Mouse (Mus musculus) CH12F3 (cell line): Measurements from ENCODE around the gene Btbd35f14.
"Not testable (repeated sequence)": the region's sequence is repeated elsewhere in the genome, so short reads cannot be mapped to it uniquely, and the experiment has no call there.

Experiments used
- in situ Hi-C: fragments of 300-500 bp; cut with MboI; formaldehyde crosslinking; loops from 2 replicates; pipeline ENCODE4 v1.14.3; 2020; ENCODE audit warnings: low sequenced_read_pairs

The Btbd35f14 gene

DNA sequence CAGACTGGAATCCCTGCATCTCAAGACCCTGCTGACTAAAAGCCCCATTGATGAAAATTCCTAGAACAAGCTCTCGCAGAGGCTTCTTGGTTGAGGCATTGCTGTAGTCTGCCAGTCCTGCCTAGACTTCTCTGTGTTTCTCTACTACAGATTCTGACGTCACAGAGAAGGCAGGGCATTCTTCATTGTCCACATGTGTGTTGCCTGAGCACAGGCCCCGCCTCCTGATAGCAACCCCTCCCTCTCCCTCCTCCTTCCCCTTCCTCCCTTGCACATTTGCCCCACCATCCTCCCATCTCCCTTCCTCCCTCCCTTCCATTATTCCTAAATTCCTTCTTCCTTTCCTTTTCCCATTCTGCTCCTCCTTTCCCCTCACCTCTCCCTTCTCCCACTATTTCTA is at the start of gene Btbd35f14:
Btbd35f14 (minus strand) TSS at position 101 of the 400 bp plus-strand sequence.
- in situ Hi-C loops: not testable (repeated sequence)

DNA sequence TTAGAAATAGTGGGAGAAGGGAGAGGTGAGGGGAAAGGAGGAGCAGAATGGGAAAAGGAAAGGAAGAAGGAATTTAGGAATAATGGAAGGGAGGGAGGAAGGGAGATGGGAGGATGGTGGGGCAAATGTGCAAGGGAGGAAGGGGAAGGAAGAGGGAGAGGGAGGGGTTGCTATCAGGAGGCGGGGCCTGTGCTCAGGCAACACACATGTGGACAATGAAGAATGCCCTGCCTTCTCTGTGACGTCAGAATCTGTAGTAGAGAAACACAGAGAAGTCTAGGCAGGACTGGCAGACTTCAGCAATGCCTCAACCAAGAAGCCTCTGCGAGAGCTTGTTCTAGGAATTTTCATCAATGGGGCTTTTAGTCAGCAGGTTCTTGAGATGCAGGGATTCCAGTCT is 45.3 kb downstream of the Btbd35f14 start, which contains the start of gene Btbd35f13:
Btbd35f13 (plus strand) TSS at position 301 of the 400 bp plus-strand sequence.
- in situ Hi-C loops: not testable (repeated sequence)
